Mouse (Mus musculus) lung, postnatal 25 days (tissue): ENCODE data around the gene Vamp9.

Experiments
- DNase-seq: peaks from one replicate; pipeline ENCODE4 v3.0.0; 2022; ENCODE audit warnings: low spot score

Gene Vamp9

DNA sequence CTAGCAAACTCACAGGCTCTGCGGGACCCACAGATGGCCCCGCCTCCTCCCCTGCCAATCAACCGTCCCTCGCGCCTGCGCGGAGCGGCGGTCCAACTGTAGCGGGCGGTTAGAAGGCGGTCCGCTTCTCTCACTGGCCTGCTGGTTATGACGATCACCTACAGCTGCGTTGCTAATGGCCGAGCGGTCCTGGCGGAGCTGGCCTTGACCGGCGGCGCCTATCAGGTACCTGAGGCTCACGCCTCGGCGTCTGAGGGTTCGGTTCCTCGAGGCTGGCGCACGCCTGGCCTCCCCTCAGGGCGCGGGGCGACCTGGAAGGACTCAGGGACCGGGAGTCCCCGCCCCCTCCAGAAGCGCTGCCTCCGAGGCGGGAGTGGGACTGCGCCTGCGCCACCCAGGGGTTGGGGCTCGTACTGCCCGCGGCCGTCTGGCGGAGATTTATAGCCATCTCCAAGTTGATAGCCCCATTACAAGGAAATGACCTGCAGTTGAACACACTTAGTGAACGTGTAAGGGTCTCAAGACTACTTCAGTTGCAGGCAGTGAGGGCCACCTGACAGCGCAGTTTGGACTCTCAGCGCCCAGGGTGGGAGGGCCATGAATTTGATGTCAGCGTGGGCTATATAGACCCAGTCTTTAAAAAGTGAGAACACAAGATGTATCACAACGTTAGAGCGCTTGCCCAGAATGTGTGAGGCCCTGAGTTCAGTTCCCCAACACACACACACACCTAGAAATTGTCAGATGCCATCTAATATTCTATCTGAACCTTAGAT lies at the start of gene Vamp9:
Gene Vamp9, plus strand, starts transcription at position 74 of the 776 bp plus-strand sequence.
- DNase-seq: peak; percentile 97

DNA sequence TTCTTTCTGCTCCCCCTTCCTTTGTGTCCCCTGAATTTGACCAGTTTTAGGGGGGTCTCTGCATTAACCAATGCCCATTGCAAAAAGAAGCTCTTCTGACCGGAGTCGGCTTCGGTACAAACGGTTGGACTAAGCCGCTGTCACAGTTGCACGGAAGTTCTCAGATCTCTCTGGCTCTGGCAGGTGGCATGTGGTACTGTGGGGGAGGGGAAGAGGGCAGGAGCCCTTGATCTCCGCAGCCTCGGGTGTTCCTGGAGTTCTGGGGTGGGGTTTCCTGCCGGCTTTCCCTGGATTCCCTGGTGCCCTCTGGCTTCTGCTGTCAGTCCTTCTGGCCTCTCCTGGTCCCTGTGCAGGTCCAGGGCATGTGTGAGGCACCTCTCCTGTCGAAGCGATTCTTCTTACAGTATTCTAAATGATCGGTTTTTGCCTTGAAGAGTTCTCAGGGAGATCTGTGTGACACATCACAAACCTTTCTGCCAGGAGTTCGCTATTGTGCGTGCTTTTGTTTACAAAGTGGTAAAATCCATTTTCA lies 48.9 kb upstream of the Vamp9 start:
- DNase-seq: no peak

DNA sequence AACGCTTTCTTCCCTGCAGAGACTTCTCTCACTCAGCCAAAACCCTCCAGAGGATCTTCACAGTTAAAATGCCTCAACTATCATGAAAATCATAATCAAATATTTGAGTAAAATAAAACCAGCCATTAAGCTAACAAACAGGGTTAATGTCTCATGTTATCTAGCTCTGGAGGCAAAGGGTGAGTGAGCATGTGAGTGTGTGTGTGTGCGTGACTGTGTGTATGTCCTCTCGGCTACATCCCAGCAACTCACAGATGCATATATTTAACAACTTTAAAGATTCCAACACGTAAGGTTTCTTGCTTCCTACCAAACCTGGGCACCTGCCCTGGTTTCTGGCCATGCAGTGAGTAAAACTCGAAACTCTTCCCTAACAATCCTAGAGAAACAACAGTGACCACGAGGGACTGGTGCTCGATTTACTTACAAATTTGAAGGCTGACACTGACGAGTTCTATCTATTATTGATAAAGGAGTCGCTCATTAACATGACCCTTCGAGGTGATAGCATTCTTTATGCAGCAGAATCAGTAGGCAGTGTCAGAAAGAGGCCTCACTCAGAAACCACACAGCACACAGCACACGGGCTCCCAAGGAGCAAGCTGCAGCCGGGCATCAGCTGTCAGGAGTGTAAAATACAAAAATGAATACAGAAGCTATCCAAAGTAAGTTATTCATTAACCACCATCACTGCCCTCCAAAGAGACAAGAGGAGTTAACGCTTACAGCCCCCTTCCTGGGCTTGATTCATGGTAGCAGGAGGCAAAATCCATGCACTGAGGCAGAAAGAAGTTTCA lies 46.2 kb upstream of the Vamp9 start:
- DNase-seq: no peak

DNA sequence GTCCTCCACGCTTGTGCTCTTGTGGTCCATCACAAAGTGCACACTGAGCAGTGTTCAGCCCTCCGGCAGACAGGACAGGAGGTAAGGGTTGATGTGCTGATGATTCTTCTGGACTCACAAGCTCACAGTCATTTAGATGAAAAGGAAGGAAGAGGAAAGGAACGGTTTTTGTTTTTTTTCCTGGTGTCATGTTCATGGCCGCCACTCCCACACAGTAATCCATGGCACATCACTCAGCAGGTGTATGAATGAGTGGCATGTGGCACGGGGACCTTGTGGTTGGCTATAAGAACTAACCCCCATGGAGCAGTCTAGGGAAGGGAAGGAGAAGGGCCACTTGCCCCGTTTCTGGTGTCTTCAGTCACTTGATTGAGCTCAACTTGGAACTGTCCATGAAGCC lies 44.2 kb upstream of the Vamp9 start:
- DNase-seq: no peak

DNA sequence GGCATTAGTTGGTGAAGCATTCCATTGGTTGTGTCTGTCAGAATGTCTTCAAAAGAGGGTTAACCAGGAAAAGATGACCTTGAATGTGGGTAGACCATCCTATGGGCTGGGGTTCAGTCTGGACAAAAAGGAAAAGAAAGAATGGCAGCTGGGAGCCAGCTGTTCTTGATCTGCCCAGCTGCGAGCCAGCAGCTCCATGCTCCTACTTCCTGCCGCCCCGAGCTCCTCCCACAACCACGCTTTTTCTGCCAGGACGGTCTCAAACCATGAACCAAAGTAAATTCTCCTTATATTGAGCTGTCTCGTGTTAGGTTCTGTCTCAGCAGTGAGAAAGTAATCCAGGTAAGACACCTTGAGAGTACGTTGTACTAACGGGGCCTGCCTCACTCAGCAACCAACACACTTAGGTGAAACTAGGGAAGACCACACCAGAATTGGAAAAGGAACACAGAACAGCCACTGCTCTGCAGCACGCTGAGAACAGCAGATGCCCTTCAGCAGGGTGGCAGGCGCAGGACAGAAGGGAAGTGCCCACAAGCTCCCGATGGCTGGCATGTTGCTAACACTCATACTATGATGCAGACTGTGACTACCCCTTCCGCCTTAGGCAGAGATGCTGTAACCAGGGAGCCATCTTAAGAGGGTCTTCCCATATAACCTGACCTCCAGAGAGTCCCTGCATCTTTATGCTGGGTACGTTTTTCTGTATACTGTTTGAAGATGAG lies 42.2 kb upstream of the Vamp9 start:
- DNase-seq: no peak

DNA sequence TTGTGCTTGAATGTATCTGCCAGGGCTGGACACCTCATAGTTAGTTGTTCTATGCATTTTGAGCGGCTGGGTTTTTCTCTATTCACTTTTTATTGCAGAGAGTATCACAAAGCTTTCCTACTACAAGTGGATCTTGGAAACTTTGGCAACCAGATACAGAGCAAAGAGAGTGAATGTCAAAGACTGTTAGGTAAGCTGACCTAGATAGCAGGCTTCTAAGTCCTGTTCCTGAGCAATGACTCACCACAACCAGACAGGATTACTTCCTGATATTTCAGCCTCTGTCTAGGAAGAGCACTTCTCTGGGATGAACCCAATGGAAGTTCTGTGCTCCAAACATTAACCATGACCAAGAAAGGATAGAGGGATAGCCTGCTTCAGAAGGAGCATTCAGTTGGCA lies 40.3 kb upstream of the Vamp9 start:
- DNase-seq: no peak

DNA sequence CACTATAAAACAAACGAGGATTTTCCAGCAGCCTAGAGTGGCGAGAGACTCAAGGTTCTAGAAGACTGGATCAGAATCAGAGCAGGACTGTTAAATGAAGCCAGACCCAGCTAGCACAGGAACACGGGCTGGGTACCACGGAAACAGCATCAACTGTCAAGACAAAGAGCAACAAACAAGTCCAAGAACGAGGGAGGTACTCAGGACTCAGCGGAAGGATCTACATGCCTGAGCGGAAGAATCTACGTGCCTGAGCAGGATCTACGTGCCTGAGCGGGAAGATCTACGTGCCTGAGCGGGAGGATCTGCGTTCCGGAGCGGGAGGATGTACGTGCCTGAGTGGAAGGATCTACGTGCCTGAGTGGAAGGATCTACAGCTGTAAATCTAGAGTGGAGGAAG lies 37.8 kb upstream of the Vamp9 start:
- no peak for DNase-seq

DNA sequence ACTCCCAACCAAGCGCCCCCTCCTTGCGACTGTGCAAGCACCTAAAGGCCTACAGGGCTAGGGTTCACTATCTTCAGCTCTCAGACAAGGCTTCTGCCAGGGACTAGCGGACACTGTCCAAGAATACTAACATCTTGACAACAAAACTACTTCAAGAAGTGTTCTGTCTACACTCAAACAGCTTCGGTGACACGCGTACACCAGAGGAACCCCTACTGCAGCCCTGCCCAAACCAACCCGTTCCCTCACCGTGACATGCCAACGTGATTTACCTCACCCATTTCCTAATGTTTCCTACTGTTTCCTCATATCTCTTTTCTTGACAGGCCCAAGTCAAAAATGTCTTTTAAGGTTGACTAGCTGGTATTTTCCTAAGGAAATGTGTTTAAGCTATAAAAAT lies 37.1 kb upstream of the Vamp9 start:
- DNase-seq: no peak

DNA sequence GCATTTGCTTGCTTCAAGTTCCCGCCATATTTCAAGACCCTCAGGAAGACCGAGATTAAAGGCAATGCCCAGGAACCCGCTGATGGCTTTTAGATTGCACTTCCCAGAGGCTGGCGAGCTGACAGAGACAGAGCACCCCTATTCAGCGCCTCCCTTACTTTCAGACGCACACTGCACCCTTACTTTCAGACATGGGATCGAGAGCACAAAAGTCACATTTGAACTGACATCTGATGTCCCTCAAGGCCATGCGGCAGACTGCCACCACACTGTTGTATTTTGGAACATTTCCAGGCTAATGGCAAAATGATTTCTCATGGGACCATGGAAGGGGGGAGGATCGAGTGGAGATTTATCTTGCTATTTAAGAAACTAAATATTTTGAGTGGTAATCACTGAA lies 28.5 kb upstream of the Vamp9 start:
- no peak for DNase-seq

DNA sequence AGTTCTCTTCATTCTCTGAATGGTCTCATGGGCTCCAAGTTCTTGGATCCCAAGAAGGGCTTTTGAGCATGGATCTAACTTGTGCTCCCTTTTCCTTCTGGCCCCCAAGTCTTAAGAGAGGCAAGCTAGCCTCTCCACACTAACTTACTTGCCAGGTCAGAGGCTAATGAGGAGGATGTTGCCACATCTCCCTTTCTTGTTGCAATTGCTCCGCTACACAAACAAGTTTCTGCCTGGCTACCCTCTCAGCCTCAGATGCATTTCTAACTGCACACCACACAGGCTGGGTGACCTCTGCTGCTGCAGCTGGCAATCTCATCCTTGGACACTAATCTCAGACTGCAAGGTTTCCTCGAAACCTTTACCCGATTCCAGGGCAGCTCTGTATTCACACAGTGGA lies 23.6 kb upstream of the Vamp9 start:
- DNase-seq: no peak

DNA sequence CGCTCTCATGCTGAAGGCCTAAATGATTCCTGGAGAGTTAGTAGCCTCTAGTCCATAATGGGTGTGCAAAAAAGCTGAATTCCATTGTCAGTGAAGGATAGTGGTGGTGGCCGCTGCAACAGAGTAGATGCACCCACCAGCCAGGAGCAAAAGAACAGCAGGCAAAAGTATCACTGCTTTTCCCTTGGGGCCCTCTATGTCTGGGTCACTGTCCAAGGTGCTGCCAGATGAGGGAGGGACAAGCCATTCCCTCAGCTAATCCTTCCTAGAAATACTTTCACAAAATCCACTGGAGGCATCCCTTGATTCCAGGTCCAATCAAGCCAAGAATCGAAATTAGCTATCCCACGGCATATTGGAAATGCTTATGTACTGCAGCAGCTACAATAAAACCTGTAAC lies 22.0 kb upstream of the Vamp9 start:
- DNase-seq: no peak

DNA sequence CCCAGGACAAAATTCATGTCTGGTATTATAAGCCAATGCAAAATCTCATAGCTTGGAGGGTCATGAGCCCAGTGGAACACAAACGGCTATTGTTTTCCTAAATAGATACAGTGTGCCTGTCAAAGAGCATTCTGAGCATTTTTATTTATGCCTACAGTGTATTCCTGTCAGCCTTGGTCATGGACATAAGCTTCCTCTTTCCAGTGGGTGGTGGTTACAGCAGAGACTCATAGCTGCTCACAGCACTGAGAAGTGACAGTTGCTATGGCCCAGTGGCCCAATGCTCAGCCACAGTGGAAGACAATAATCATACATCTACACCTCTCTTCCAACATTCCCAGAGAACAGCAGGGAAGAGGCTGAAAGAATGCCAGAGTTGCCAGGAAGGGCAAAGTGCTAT lies 18.9 kb upstream of the Vamp9 start:
- no peak for DNase-seq

DNA sequence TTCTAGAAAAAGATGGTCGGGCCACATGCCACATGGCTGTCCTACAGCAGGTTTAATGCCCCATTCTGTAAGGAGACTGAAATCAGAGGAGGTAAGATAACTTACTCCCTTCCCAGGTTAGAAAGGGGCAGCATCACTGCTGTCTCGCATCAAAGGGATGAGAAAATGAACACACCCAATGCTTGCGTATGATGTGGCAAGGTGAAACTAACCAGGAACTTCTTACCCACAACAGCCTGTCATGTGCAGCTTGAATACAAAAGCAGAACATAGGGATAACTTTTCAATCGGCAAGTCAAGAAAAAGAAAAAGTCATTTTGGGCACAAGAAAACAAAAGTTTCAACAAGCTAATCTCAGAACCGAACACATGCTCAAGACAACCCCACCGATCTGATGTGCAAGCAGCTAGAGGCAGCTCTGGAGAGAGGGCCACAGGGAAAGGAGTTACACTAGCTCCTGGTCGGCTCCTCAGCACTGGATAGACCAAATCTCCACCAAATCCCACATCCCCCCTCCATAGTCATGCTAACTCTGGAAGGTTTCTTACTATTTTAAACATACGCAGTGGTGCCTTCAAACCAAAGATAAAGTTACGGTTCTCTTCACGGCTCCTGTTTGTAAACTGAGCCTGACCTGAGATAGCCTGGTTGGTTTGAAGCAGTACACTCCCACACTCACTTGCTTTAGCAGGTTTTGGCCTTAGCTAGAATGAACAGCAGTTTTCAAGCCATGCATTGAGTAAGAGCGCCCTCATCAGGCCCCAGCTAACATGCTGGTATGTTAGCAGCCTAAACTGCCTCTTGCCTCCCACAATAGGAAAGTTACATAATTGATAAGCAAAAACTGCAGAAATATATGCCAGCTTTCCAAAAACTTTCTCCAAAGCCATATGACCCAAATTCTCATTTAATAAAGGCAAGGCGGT lies 14.3 kb upstream of the Vamp9 start:
- DNase-seq: peak; percentile 18

DNA sequence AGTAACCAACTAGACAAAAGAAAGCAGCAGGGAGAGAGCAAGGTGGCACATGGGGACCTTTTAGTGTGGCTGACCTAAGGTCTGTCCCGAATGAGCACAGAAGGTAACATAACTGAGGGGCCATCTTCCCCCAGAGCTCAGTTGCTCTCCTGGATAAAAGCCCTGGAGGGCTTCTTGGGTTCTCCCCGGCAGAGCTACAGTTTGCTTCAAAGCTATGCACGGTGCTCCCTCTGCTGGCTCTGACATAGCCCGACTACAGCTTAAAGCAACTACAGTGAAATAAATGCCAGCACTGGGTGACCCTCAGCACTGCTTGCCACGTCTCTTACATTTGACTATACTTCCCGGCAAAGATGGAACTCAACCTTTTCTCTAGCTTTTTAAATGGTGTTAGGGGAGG lies 6.0 kb upstream of the Vamp9 start:
- peak; percentile 23 for DNase-seq

DNA sequence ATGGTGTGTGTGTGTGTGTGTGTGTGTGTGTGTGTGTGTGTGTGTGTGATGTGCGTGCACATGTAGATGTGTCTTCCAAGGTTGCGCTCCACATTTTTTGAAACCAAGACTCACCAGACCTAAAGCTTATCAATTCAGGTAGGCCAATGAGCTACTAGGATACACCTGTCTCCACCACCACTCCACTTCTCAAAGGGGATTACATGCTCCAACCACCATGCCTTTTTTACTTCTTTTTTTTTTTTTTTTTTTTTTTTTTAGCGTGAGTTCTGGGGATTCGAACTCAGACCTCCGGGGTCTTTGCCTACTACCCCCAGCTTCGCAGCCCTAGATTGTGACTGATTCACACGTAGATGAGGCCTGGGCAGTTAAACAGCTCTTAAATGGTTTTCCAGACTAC lies 323 bp upstream of the Vamp9 start:
- DNase-seq: no peak

DNA sequence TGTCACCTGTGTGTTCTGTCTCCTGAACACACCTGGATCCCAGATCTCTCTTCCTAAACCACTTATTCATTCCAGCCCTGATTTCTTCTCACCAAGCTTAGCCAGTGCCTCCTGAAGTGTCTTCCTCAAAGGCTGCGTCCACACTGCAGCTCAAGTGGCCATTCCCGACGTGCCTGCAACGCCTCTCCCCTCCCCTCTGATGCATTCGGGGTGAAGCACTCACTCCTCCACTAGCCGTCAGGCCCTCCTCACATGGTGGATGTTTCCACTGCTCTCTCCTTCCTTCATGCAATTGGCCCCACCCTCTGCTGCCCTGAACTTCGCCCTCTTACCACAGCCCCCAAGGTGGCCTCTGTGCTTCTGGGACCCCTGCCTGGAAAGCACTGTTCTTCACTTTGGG lies 9.4 kb downstream of the Vamp9 start:
- peak; percentile 20 for DNase-seq

DNA sequence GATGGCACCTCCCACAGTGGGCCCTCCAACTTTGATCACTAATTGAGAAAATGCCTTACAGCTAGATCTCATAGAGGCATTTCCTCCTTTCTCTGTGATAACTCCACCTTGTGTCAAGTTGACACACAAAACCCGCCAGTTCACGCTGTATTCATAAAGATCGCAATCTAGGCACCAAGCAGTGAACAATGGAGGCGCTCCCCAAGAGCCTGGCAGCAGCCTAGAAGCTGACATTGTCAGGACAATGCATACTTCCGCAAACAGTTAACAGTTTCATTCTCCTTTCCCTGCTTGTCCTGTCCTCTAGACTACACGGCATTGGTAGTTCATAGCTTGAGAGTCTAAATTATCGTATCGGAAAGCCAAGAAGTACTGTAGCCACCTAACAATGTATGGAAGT lies 16.0 kb downstream of the Vamp9 start:
- no peak for DNase-seq

DNA sequence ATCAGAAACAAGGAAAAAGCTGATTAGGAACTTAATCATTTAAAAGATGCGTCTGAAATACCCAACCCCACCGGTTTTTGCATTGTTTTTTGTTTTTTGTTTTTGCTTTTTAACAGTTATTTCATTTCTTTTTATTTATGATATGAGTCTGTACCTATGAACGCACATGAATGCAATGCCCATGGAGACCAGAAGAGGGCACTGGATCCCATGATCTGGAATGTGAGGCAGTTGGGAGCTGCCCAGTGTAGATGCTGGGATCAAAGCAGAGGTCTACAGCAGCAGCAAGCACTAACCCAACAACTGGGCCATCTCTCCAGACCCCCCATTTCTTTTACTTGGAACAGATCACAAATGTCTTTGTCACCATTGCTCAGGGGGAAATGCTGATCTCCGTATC lies 21.9 kb downstream of the Vamp9 start:
- DNase-seq: peak; percentile 66

DNA sequence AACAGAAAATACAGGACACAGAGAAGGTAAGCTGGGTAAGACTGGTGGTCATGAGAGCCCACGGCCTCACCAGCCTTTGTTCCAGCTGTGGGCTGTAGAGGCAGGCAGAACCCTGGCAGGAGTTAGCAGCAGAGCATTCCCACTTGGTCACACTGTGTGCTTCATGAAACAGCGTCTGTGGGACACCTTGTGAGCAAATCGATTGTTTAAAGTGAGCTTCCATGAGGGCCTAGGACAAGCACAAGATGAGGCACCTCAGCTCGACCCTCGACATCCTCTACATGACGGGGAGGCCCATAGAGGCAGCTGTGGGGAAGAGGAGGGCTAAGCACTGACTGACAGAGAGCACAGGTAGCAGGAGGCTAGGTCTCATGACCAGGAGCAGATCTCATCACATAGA lies 25.9 kb downstream of the Vamp9 start:
- DNase-seq: no peak

DNA sequence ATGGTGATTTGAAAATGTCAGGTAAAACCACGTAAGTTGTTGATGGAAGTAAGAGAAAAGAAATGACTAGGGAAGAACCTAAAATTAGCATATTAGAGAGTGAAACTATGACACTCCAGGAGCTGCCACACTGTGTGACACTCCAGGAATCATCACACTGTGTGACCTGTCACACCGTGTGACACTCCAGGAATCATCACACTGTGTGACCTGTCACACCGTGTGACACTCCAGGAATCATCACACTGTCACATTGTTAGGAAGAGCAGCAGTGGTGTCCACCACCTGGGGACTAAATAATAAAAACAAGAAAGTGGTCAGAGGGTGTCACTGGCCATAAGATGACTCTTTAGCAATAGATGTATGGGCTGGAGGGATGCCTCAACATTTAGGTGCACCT lies 33.4 kb downstream of the Vamp9 start:
- DNase-seq: no peak

DNA sequence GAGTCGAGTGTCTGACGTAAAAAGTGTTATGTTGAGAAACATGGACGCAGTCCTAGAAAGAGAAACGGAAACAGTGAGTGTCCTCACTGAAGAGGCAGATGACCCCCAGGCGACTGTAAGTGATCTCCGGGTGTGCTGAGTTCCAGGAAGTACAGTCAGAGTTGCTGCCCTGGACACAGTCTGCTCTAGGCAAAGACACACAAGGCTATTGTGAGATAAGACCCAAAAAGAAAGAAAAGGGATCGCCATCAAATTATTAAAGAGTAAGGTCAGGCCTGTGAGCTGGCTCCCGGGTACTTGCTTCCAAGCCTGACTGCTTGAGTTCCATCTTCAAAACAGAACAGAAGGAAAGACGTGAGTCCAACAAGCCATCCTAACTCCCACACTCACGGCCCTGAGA lies 35.2 kb downstream of the Vamp9 start:
- no peak for DNase-seq
